In the genomic region with DNA sequence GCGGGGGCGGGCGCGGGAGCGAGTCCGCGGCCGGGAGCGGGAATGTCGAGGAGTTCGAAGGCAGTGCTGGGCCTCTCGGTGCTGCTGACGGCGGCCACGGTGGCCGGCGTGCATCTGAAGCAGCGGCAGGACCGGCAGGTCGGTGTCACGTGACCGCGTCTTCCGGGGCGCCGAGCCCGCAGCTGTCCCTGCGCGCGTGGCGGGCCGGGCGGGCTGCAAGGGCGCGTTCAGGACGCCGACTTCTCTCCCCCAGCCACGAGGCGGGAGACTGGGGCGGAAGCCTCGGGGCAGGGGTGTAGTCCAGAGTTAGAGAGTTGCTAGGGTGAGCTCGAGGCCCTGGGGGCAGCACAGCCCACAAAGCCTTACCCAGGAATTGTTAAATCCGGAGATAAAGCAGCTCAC, we compare ENCODE assay signal across 8 mouse cellular contexts. TPM values are rescaled to one million over a fixed set of nuclear protein-coding genes. Genes with fewer than 3 reads are reported as not detected.
DNase-seq lines count a peak whose midpoint lies in the region; ATAC-seq and TF ChIP-seq lines count a peak whose summit lies in the region.

No protein-coding gene starts in this region.

- H3K27ac ChIP-seq in heart, adult 2 months, result peak overlapping the region; percentile 89
- peak overlapping the region; percentile 92 for H3K27ac ChIP-seq in forebrain, embryonic 11.5 days (ENCODE audit: low read depth, low read length)
- H3K27ac ChIP-seq in limb, embryonic 12.5 days, result peak overlapping the region; percentile 91

- H3K36me3 ChIP-seq in heart, adult 2 months (ENCODE audit: control insufficient read depth, insufficient read depth, low read length), result peaks cover 11% of the 10 kb centered on the region
- H3K36me3 ChIP-seq in forebrain, embryonic 11.5 days (ENCODE audit: control insufficient read depth, insufficient read depth, low read length), result no peaks in the 10 kb centered on the region; the same call in 1 of the 2 replicates
- H3K36me3 ChIP-seq in limb, embryonic 12.5 days, result peaks cover 20% of the 10 kb centered on the region

- H3K79me2 ChIP-seq in heart, adult 2 months (replicated peaks; ENCODE audit: control insufficient read depth, insufficient read depth, low read length), result peaks cover 3% of the 10 kb centered on the region

- WGBS in heart, adult 2 months, result under 1% methylated on average over 43 of the region's 43 CpGs
- under 1% methylated on average over 42 of the region's 43 CpGs for WGBS in forebrain, embryonic 11.5 days
- under 1% methylated on average over 43 of the region's 43 CpGs for WGBS in limb, embryonic 12.5 days

- no peak; the same call in 1 of the 2 replicates for TF ChIP-seq POLR2A in heart, adult 2 months (IDR thresholded peaks at IDR 0.05; ENCODE audit: insufficient read depth, low read depth, low read length)

- H3K9ac ChIP-seq in heart, adult 2 months (ENCODE audit: low read depth, low read length), result peak overlapping the region; percentile 96
- peak overlapping the region; percentile 94 for H3K9ac ChIP-seq in forebrain, embryonic 11.5 days (ENCODE audit: low read length)
- H3K9ac ChIP-seq in limb, embryonic 12.5 days (replicated peaks), result peak overlapping the region; percentile 86

- peak; percentile 89 for ATAC-seq in forebrain, embryonic 11.5 days (replicated peaks; ENCODE audit: low FRiP score)
- peak; percentile 89 for ATAC-seq in limb, embryonic 12.5 days (ENCODE audit: insufficient number of reproducible peaks, insufficient read depth, low FRiP score, low TSS enrichment, low read depth)
- ATAC-seq in neutrophil, adult 5-6 weeks (ENCODE audit: extremely low read depth, insufficient number of reproducible peaks, low FRiP score, poor library complexity, severe bottlenecking), result peak; percentile 39; the same call in 1 of the 2 replicates

- 0 out of 2 replicates have a peak, but pooled peaks have one; percentile 17 for TF ChIP-seq EP300 in heart, adult 2 months (IDR thresholded peaks at IDR 0.05; ENCODE audit: insufficient read depth, low read depth, low read length)

- no peak for DNase-seq in heart, adult 2 months
- DNase-seq in heart, postnatal 36 days, result no peak
- peak; percentile 61 to 91 for DNase-seq in urinary bladder, adult 18-20 months (ENCODE audit: low spot score in 2 of 2)
- DNase-seq in urinary bladder, postnatal 36 days (ENCODE audit: low spot score in 2 of 2), result no peak
- no peak for DNase-seq in forebrain, embryonic 11.5 days (ENCODE audit: low spot score)
- no peak for DNase-seq in cerebellum, postnatal 14 days

- H3K4me2 ChIP-seq in forebrain, embryonic 11.5 days (ENCODE audit: low read depth, low read length, severe bottlenecking), result peak overlapping the region; percentile 75
- H3K4me2 ChIP-seq in limb, embryonic 12.5 days, result peak overlapping the region; percentile 73

- peaks cover 7% of the 10 kb centered on the region for H3K4me1 ChIP-seq in heart, adult 2 months (ENCODE audit: control insufficient read depth, insufficient read depth, low read length)
- H3K4me1 ChIP-seq in forebrain, embryonic 11.5 days (replicated peaks; ENCODE audit: control insufficient read depth, insufficient read depth, low read length), result no peaks in the 10 kb centered on the region
- H3K4me1 ChIP-seq in limb, embryonic 12.5 days (replicated peaks), result peaks cover 7% of the 10 kb centered on the region; the same call in 1 of the 2 replicates

- no peaks in the 10 kb centered on the region for H3K27me3 ChIP-seq in heart, adult 2 months (ENCODE audit: control insufficient read depth, insufficient read depth, low read length)
- no peaks in the 10 kb centered on the region for H3K27me3 ChIP-seq in forebrain, embryonic 11.5 days (ENCODE audit: control insufficient read depth, insufficient read depth, low read length)
- no peaks in the 10 kb centered on the region for H3K27me3 ChIP-seq in limb, embryonic 12.5 days

- intact Hi-C loops in heart, adult 2 months (cut with DNase I), result loop anchor here (2.0 to 10.0 kb wide), 4 partner anchors 88 to 186 kb away; partner anchors contain the start of genes Dzank1, Mgme1, Polr3f and Rbbp9
- intact Hi-C loops in heart, postnatal 36 days (cut with DNase I), result loop anchor here (5.0 kb wide), 2 partner anchors 88 to 188 kb away; partner anchors contain the start of gene Sec23b

- no peak for TF ChIP-seq CTCF in heart, adult 2 months (IDR thresholded peaks at IDR 0.05)

- H3K4me3 ChIP-seq in heart, adult 2 months, result peak overlapping the region; percentile 79
- H3K4me3 ChIP-seq in forebrain, embryonic 11.5 days (ENCODE audit: low read depth, low read length), result peak overlapping the region; percentile 83
- H3K4me3 ChIP-seq in limb, embryonic 12.5 days (replicated peaks), result peak overlapping the region; percentile 92

- H3K9me3 ChIP-seq in forebrain, embryonic 11.5 days (ENCODE audit: control insufficient read depth, low read length), result no peaks in the 10 kb centered on the region
- no peaks in the 10 kb centered on the region for H3K9me3 ChIP-seq in limb, embryonic 12.5 days

RNA-seq across cellular contexts. Expression of gene Pet117, which starts 0.2 kb away (rescaled TPM):
- 1 to 10 TPM; 8.9 to 9.1 TPM for total RNA-seq in heart, adult 2 months (2021)
- polyA plus RNA-seq in heart, adult 2 months (2012; rRNA removed), result not detected in 2 replicates
- total RNA-seq in heart, postnatal 36 days (2021), result 10 to 100 TPM in 1 of 2 experiments, 1 to 10 TPM in 1; 9.1 to 10.9 TPM
- polyA plus RNA-seq in forebrain, embryonic 11.5 days (2014; fragmentation: Nextera tagmentation; extraction: Ambion mirVana), result 4.7 TPM in 1 of 2 replicates, not detected in the other
- polyA plus RNA-seq in limb, embryonic 12.5 days (2016; fragmentation: Nextera tagmentation; extraction: Ambion mirVana), result 0.60 and 1.5 TPM in 2 replicates
- total RNA-seq in neutrophil, adult 5-6 weeks (2017), result not detected in 2 replicates

RNA-seq across cellular contexts. Expression of gene Kat14, which starts 0.2 kb away (rescaled TPM):
- total RNA-seq in heart, adult 2 months (2021), result 10 to 100 TPM; 23.7 to 26.8 TPM
- polyA plus RNA-seq in heart, adult 2 months (2012; rRNA removed), result 22.2 and 26.1 TPM in 2 replicates
- 10 to 100 TPM; 22.6 to 23.3 TPM for total RNA-seq in heart, postnatal 36 days (2021)
- polyA plus RNA-seq in forebrain, embryonic 11.5 days (2014; fragmentation: Nextera tagmentation; extraction: Ambion mirVana), result 39.9 and 44.9 TPM in 2 replicates
- polyA plus RNA-seq in limb, embryonic 12.5 days (2016; fragmentation: Nextera tagmentation; extraction: Ambion mirVana), result 54.6 and 54.7 TPM in 2 replicates
- total RNA-seq in neutrophil, adult 5-6 weeks (2017), result 22.2 and 26.9 TPM in 2 replicates

RNA-seq across cellular contexts. Expression of gene Ovol2, which starts 37.1 kb away (rescaled TPM):
- total RNA-seq in heart, adult 2 months (2021), result not detected
- 0.14 TPM in 1 of 2 replicates, not detected in the other for polyA plus RNA-seq in heart, adult 2 months (2012; rRNA removed)
- total RNA-seq in heart, postnatal 36 days (2021), result not detected
- 0.24 TPM in 1 of 2 replicates, not detected in the other for polyA plus RNA-seq in forebrain, embryonic 11.5 days (2014; fragmentation: Nextera tagmentation; extraction: Ambion mirVana)
- polyA plus RNA-seq in limb, embryonic 12.5 days (2016; fragmentation: Nextera tagmentation; extraction: Ambion mirVana), result 1.4 and 1.8 TPM in 2 replicates
- not detected in 2 replicates for total RNA-seq in neutrophil, adult 5-6 weeks (2017)

Comparison
In these comparisons a context has a peak if more than half of its experiments do, and no peak if none do; other contexts are left out.
1. DNase-seq: peak in urinary bladder, adult 18-20 months (2 of 2); none in heart, adult 2 months (0 of 2), heart, postnatal 36 days (0 of 2), urinary bladder, postnatal 36 days (0 of 2), forebrain, embryonic 11.5 days (single experiment) and cerebellum, postnatal 14 days (0 of 2).
2. ATAC-seq: peak in every context shown above with its lines; median percentile 89 in forebrain, embryonic 11.5 days; 89 in limb, embryonic 12.5 days; 39 in neutrophil, adult 5-6 weeks.
3. Peak in every context shown above with its lines, with median percentiles within 50 percentile points of each other: H3K27ac ChIP-seq, H3K4me3 ChIP-seq and H3K9ac ChIP-seq.